Mouse (Mus musculus) gastrocnemius, adult 2 months (tissue): Measurements from ENCODE around the gene Pnma5. TPM values are rescaled to one million over a fixed set of nuclear protein-coding genes. Genes with fewer than 3 reads are reported as not detected.
A peak's percentile ranks its signal among the peaks of the same experiment; 100 is the strongest.

Experiments used
- DNase-seq: peaks from one replicate; pipeline ENCODE4 v3.0.0; 2022
- H3K27ac ChIP-seq: fragments of 200-600 bp; 2 replicates; pipeline ENCODE4 v1.8.1; 2022; ENCODE audit warnings: mild to moderate bottlenecking
- H3K4me3 ChIP-seq: fragments of 200-600 bp; 2 replicates; pipeline ENCODE4 v1.8.1; 2022; ENCODE audit warnings: mild to moderate bottlenecking, moderate library complexity
- CTCF ChIP-seq: fragments of 200-600 bp; IDR thresholded peaks from 2 replicates; pipeline ENCODE4 v1.8.1; 2022; ENCODE audit warnings: antibody characterized with exemption, mild to moderate bottlenecking, moderate library complexity
- intact Hi-C: fragments of 180-260 bp; cut with DNase I; formaldehyde crosslinking; loops from one replicate; pipeline ENCODE4 v1.15.1; 2025
- microRNA-seq: library from miRNA; unstranded; fragments of <30 nt; microRNA quantifications from one replicate; pipeline ENCODE4 v1.2.0, GENCODE M21; 2021
- total RNA-seq, 2 experiments: library from RNA; stranded (reverse); gene quantifications; 2 replicates each; pipeline ENCODE4 v1.2.3; 2021

Pnma5 gene
- total RNA-seq, 2 experiments from 2014 or later: 0.14 TPM; not detected in 1

- DNase-seq: peak; percentile 93
- intact Hi-C loops: no loop called here
- peak; percentile 89 for TF ChIP-seq CTCF
- peak overlapping the region; percentile 91 for H3K27ac ChIP-seq
- H3K4me3 ChIP-seq: peak overlapping the region; percentile 68
Measured at GRCm38 (mm10) chrX:73007597-73008479, 29.1 kb downstream of the Pnma5 start.

DNA sequence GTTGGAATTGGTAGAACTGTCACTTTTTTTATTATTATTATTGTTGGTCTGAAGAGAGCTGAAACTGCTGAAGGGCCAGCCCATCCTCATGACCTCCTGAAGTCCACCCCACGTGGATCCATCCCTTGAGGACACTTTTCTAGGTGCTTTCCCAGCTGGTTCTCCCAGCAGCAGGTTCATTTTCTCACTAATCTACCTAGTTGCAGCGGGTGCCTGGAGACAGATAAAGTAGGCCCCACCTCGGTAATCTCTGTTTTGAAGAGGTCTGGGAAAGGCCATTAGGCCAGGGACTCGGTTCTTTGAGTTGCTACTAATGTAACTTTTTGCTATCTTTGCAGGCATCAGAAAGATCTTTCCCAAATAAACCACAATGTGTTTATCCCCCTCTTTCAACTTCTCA lies 31.2 kb downstream of the Pnma5 start:
- H3K27ac ChIP-seq: no peak overlapping the region
- DNase-seq: no peak
- H3K4me3 ChIP-seq: no peak overlapping the region
- TF ChIP-seq CTCF: no peak
- intact Hi-C loops: no loop called here

- intact Hi-C loops: no loop called here
- Histone ChIP-seq H3K27ac (no peak overlapping the region), H3K4me3 (no peak overlapping the region)
- TF ChIP-seq CTCF: no peak
- DNase-seq: no peak
Measured at GRCm38 (mm10) chrX:73003110-73003509, 33.8 kb downstream of the Pnma5 start.

DNA sequence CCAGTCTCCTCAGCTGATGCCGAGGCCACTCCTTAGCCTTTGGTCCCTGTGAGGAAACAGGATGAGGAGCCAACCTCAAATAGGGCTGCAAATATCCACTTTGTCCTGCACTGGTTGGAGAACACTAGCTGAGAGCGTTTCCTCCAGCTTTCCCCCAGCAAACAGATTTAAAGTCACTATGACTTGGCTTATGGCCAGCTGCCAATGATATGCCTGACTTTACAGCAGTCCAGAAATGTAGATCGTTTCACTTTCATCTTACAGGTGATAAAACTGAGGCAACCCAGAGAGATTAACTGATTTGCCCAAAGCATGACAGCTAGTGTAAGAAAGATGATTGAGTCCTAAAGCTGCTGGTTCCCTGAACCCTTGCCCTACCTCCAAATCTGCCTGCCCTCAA lies 41.4 kb downstream of the Pnma5 start:
- intact Hi-C loops: no loop called here
- Histone ChIP-seq H3K27ac (no peak overlapping the region), H3K4me3 (no peak overlapping the region)
- TF ChIP-seq CTCF: no peak
- DNase-seq: no peak

DNA sequence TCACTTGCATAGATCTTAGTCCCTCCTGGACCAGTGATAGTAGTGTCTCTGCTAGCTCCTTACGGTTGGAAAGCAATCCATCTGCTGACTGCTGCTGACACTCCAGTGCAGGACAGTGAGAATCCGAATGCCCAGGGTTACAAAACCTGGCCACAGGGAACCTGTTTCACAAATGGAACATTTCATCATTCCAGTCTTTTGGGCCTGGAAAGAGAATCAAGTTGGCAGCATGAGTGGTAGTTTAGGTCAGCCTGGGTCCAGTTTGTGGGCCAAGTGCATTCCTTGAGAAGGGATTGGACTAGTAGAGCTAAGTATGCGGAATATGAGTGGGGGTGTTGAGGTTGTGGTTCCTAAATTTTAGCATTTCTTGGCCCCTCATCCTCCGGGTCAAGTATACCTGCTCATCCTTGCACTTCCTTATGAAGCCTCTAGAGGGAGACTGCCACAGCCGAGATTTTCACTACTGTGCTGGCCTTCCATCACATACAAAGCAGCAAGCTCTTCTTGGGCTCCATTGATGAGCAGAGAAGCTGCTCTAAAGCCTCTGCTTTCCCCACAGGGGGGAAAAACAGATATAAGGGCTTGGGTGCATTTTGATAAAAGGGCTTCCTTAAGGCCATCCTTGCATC lies 44.5 kb downstream of the Pnma5 start:
- H3K4me3 ChIP-seq: no peak overlapping the region
- intact Hi-C loops: no loop called here
- no peak for DNase-seq
- peak; percentile 61 for TF ChIP-seq CTCF
- no peak overlapping the region for H3K27ac ChIP-seq

DNA sequence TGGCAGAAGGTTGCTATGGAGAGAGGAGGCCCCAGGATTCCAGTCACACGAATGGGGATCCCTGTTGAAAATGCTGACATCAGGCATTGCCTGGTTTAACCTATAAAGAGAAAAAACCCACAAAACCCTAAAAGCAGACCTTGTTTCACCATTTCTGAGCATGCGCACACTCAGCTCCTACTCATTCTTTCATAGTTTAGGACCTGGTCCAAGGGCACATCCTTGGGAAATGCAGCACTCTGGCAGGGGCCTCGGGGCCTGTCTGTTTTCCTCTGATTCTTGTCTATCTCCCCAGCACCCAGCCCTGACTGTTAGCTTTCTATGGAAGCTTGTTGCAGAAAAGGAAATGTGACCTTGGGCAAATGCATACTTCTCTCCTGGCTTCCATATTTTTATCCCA lies 46.3 kb downstream of the Pnma5 start:
- no peak overlapping the region for H3K4me3 ChIP-seq
- no peak for DNase-seq
- H3K27ac ChIP-seq: no peak overlapping the region
- intact Hi-C loops: no loop called here
- TF ChIP-seq CTCF: no peak

- intact Hi-C loops: no loop called here
- no peak for TF ChIP-seq CTCF
- Histone ChIP-seq H3K4me3 (peak overlapping the region; percentile 71), H3K27ac (no peak overlapping the region)
- no peak for DNase-seq
Measured at GRCm38 (mm10) chrX:72988431-72988830, 48.5 kb downstream of the Pnma5 start.

GRCm38 (mm10) chrX:72987520-72987905 lies 49.4 kb downstream of the Pnma5 start:
- intact Hi-C loops: no loop called here
- no peak for TF ChIP-seq CTCF
- peak overlapping the region; percentile 71 for H3K4me3 ChIP-seq
- no peak for DNase-seq
- peak overlapping the region; percentile 72 for H3K27ac ChIP-seq

- DNase-seq: peak; percentile 71
- peak within 1 kb of the TSS; percentile 71 for H3K4me3 ChIP-seq
- intact Hi-C loops: no loop called here
- peak within 1 kb of the TSS; percentile 72 for H3K27ac ChIP-seq
- TF ChIP-seq CTCF: no peak
Measured at GRCm38 (mm10) chrX:72986841-72987519, 49.9 kb downstream of the Pnma5 start, which contains the start of gene Zfp185. Zfp185 (plus strand) TSS chrX:72987339.

- no peak for DNase-seq
- H3K4me3 ChIP-seq: no peak overlapping the region
- no peak for TF ChIP-seq CTCF
- intact Hi-C loops: no loop called here
- no peak overlapping the region for H3K27ac ChIP-seq
Measured at GRCm38 (mm10) chrX:72985607-72986006, 51.3 kb downstream of the Pnma5 start.

Small RNAs within 50 kb of the gene (microRNA-seq; reads per million reads assigned to microRNA genes)
- not detected for gene Mir2137

Other genes starting within 250 kb of the Pnma5 start
- not detected for gene Gabrq, start 211.9 kb downstream of the Pnma5 start, total RNA-seq
- 10 to 100 TPM; 24.4 to 28.6 TPM for gene Cetn2, start 118.7 kb downstream of the Pnma5 start, total RNA-seq
- 1 to 10 TPM; 4.3 to 4.6 TPM for gene Nsdhl, start 118.5 kb downstream of the Pnma5 start, total RNA-seq
- 1 to 10 TPM in 1 of 2 experiments, under 1 TPM in 1; 0.82 to 2.5 TPM for gene Zfp185, start 49.8 kb downstream of the Pnma5 start, total RNA-seq
- not detected for gene Pnma3, start 27.7 kb upstream of the Pnma5 start, total RNA-seq
- not detected for gene Xlr4a, start 45.4 kb upstream of the Pnma5 start, total RNA-seq
- under 1 TPM in 1 of 2 experiments, not detected in 1; 0.11 TPM for gene Xlr3a, start 60.0 kb upstream of the Pnma5 start, total RNA-seq
- gene Gm14685, start 79.9 kb upstream of the Pnma5 start, total RNA-seq: not detected
- not detected for gene Xlr5b, start 111.7 kb upstream of the Pnma5 start, total RNA-seq
- gene DXBay18, start 112.3 kb upstream of the Pnma5 start, total RNA-seq: not detected
- not detected for gene Spin2d, start 139.9 kb upstream of the Pnma5 start, total RNA-seq
- gene Xlr3b, start 155.1 kb upstream of the Pnma5 start, total RNA-seq: 1 to 10 TPM in 1 of 2 experiments, under 1 TPM in 1; 0.17 to 4.8 TPM
- gene Xlr4b, start 177.2 kb upstream of the Pnma5 start, total RNA-seq: not detected
- gene F8a, start 191.2 kb upstream of the Pnma5 start, total RNA-seq: 1 to 10 TPM; 5.6 to 6.6 TPM
- gene Xlr4c, start 206.0 kb upstream of the Pnma5 start, total RNA-seq: not detected
- gene Xlr3c, start 228.3 kb upstream of the Pnma5 start, total RNA-seq: under 1 TPM in 1 of 2 experiments, not detected in 1; 0.22 TPM